Mouse (Mus musculus): ENCODE data around the gene Donson. TPM values are rescaled to one million over a fixed set of nuclear protein-coding genes. Genes with fewer than 3 reads are reported as not detected.

The Donson gene
- total RNA-seq, 2 experiments from 2014 or later = 24.4 to 28.8 TPM

DNA sequence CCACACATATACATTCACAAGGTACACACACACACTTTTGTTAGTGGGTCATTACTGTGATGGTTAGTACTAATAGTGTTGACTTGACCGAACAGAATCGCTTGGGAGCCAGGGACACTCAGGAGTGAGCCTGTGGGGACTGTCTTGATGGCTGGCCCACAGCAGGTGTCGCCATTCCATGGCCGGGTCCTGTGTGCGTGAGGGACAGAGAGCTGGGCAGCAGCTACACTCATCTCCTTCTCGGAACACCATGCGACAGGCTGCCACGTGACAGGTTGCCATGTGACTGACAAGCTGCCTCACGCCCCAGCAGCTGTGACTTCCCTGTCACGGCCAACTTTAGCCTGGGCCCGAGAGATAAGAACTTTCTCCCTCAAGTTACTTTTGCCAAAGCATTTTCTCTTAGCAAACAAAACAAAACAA lies 28.4 kb upstream of the Donson start:
- no peak for DNase-seq (ENCODE audit: low spot score in 2 of 2)
- TF ChIP-seq CTCF (conservative IDR thresholded peaks at IDR 0.05) = 0 out of 2 replicates have a peak, but pooled peaks have one; percentile 9
- Histone ChIP-seq H3K4me3 (no peak overlapping the region), H3K27ac (no peak overlapping the region)

DNA sequence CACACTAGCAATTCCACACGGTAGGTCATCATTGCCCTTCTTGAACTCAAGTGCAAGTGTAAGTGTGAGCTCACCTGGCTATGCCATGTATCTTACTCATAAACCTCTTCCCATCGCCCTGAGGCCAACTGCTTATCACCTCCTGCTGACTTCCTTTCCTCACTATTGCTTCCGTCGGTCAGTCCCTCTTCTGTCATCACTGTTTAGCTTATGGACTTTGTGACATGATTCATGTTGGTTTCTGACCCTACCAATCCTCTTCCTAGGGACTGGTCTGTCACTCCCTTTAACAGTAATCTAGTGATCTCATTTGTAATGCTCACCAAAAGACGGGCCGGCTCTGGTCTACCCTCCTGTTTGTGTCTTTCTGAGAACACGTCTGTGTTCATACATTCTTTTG lies 21.7 kb upstream of the Donson start:
- no peak for DNase-seq (ENCODE audit: low spot score in 2 of 2)
- no peak for TF ChIP-seq CTCF (conservative IDR thresholded peaks at IDR 0.05)
- Histone ChIP-seq H3K4me3 (no peak overlapping the region), H3K27ac (no peak overlapping the region)

- Histone ChIP-seq H3K4me3 (no peak overlapping the region), H3K27ac (no peak overlapping the region)
- no peak for DNase-seq (ENCODE audit: low spot score in 2 of 2)
- peak; percentile 60 for TF ChIP-seq CTCF (conservative IDR thresholded peaks at IDR 0.05)
Observed at GRCm38 (mm10) chr16:91704603-91705340, 16.2 kb upstream of the Donson start.

- peak; percentile 40 for TF ChIP-seq CTCF (conservative IDR thresholded peaks at IDR 0.05)
- peak overlapping the region; percentile 39 for H3K27ac ChIP-seq
- no peak for DNase-seq (ENCODE audit: low spot score in 2 of 2)
- H3K4me3 ChIP-seq = no peak overlapping the region
Observed at GRCm38 (mm10) chr16:91702771-91703188, 14.2 kb upstream of the Donson start.

- no peak overlapping the region for H3K4me3 ChIP-seq
- H3K27ac ChIP-seq = no peak overlapping the region
- no peak for TF ChIP-seq CTCF (conservative IDR thresholded peaks at IDR 0.05)
- no peak for DNase-seq (ENCODE audit: low spot score in 2 of 2)
Observed at GRCm38 (mm10) chr16:91701908-91702307, 13.3 kb upstream of the Donson start.

DNA sequence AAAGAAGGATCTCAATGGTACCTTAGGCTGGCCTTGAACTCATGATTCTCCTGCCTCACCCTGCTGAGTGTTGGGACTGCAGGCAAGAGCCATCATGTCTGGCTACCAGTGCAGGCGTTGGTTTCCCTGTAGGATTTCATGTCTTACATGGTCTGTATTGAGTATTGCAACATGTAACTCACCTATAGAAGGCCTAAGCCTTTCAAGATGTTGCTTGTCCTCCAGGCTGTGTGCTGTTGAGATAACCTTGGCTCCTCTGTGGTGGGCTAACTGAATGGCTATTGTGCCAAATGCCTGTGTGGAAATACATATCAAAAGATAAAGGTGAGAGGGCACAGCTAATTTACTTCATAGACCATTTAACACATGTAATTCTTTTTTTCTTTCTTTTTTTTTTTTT lies 10.4 kb upstream of the Donson start:
- H3K27ac ChIP-seq = no peak overlapping the region
- H3K4me3 ChIP-seq = no peak overlapping the region
- no peak for DNase-seq (ENCODE audit: low spot score in 2 of 2)
- no peak for TF ChIP-seq CTCF (conservative IDR thresholded peaks at IDR 0.05)

GRCm38 (mm10) chr16:91695108-91695755 lies 6.7 kb upstream of the Donson start:
- no peak for DNase-seq (ENCODE audit: low spot score in 2 of 2)
- no peak for TF ChIP-seq CTCF (conservative IDR thresholded peaks at IDR 0.05)
- no peak overlapping the region for H3K4me3 ChIP-seq
- H3K27ac ChIP-seq = peak overlapping the region; percentile 21

DNA sequence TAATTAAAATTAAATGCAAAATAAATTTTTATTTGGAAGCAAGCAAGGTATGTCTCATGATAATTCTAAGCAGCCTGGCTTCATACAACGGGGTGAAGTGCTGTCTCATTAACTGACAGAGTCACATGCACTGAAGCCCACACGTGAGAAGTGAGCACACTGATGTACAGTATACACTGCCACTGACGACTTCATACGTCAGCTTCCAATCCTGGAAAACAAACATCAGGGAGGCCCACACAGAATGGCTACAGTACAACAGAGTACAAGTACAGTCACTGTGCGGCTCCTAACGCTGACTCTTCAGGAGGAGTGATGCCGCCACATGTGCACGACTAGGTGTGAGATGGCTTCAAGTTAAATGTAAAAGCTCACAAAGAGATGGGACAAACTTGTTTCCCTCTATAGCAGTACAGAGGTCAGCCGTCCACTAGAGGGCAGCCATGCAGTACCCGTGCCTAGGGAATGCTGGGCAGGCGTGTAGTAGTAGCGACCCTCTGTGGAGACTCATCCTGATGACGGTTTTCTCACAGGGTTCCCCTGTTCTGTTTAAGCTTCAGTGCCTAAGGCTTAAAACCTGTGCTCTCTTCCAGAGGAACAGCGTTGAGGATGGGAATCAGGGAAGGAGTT lies 6.0 kb upstream of the Donson start:
- Histone ChIP-seq H3K27ac (peak overlapping the region; percentile 21), H3K4me3 (no peak overlapping the region)
- peak; percentile 58 to 77 for DNase-seq (ENCODE audit: low spot score in 2 of 2)
- peak; percentile 91 for TF ChIP-seq CTCF (conservative IDR thresholded peaks at IDR 0.05)

GRCm38 (mm10) chr16:91689791-91690190 lies 1.2 kb upstream of the Donson start:
- DNase-seq (ENCODE audit: low spot score in 2 of 2) = no peak
- H3K4me3 ChIP-seq = peak overlapping the region; percentile 74; the same call in 1 of the 2 replicates
- no peak for TF ChIP-seq CTCF (conservative IDR thresholded peaks at IDR 0.05)
- peak overlapping the region; percentile 92 for H3K27ac ChIP-seq

- no peak for TF ChIP-seq CTCF (conservative IDR thresholded peaks at IDR 0.05)
- DNase-seq (ENCODE audit: low spot score in 2 of 2) = peak in 1 of 2 experiments; percentile 26
- Histone ChIP-seq H3K4me3 (peak overlapping the region; percentile 74), H3K27ac (peak overlapping the region; percentile 92)
Observed at GRCm38 (mm10) chr16:91688023-91688618, 449 bp downstream of the Donson start.

- no peak for TF ChIP-seq CTCF (conservative IDR thresholded peaks at IDR 0.05)
- no peak for DNase-seq (ENCODE audit: low spot score in 2 of 2)
- Histone ChIP-seq H3K27ac (no peak overlapping the region), H3K4me3 (no peak overlapping the region)
Observed at GRCm38 (mm10) chr16:91686369-91686768, 2.2 kb downstream of the Donson start.

DNA sequence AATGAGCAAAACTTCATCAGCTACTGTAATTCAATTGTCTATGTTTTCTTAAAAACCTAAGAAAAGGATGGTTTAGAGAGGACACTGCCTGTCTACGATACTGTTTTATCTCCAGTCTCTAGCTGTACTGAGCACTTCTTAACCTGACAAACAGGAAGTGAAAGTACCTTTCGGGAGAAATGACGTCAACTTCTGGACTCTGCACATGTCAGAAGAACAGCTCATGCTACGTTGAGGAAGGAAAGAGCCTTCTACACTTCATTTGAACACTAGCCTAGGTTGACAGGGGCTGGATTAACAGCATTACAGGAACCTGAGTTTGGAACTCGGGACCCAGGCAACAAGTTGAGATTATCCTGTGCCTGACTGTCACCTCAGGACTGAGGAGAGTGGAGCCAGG lies 3.0 kb downstream of the Donson start:
- H3K4me3 ChIP-seq = no peak overlapping the region
- no peak for DNase-seq (ENCODE audit: low spot score in 2 of 2)
- H3K27ac ChIP-seq = no peak overlapping the region
- no peak for TF ChIP-seq CTCF (conservative IDR thresholded peaks at IDR 0.05)

DNA sequence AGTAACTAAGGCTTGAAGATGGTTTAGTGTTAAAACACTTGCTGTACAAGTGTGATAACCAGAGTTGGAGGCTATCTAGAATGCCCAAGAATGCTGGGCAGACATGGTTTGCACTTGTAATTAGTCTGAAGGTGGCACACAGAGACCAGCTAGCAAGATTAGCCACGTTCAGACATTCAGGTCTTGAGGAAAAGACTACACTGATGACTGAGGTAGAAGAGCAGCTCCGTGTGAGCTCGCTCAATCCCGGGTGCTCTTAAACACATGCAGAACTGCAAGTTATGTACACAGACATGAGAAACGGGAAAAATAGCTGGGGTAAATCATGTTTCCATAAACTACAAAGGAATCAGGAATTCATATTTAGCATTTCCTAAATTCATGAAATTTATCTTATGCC lies 7.9 kb downstream of the Donson start:
- DNase-seq (ENCODE audit: low spot score in 2 of 2) = no peak
- Histone ChIP-seq H3K27ac (no peak overlapping the region), H3K4me3 (no peak overlapping the region)
- no peak for TF ChIP-seq CTCF (conservative IDR thresholded peaks at IDR 0.05)
